ENCODE assay signal across 19 mouse cellular contexts in the genomic region with DNA sequence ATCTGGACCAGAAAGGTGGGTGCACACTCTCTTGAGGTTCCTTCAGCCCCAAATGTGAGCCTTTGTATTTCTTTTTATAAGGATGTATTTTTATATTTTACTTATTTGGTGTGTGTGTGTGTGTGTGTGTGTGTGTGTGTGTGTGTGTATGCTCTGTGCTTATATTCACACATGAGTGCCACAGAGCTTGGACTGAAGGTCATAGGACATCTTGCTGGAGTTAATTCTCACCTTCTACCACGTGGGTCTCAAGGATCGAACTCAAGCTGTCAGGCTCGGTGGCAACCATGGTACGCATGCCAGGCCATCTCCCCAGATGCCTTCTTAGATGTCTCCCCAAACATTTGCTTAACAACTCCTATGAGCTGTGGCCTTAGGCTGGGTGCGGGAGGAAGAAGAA. TPM values are rescaled to one million over a fixed set of nuclear protein-coding genes. Genes with fewer than 3 reads are reported as not detected.
DNase-seq lines count a peak whose midpoint lies in the region; ATAC-seq and TF ChIP-seq lines count a peak whose summit lies in the region.
"Had no signal": no experiment of that assay in that cellular context is flagged by ENCODE, and none has a peak within 500 bp of the region (broad histone marks: within the 10 kb centered on the region; RNA-seq: fewer than 3 reads in every experiment).

No protein-coding gene starts in this region.

- peak; percentile 64 for DNase-seq in kidney, adult 2 months
- DNase-seq in kidney, adult 11 months = no peak
- DNase-seq in kidney, adult 9 months = peak; percentile 71
- DNase-seq in kidney, adult 18-20 months = no peak
- DNase-seq in kidney, postnatal 36 days = peak; percentile 1 to 60
- no peak for DNase-seq in heart, postnatal 14 days
- DNase-seq: adrenal gland, adult 8-10 months; adrenal gland, postnatal 25 days; adrenal gland, postnatal 36 days; B cell, adult 2 months; cerebellum, adult 11 months; cerebellum, adult 11-12 months; cerebellum, adult 18-20 months had no signal

- no peak overlapping the region for H3K4me2 ChIP-seq in kidney, embryonic 15.5 days

- no peak for ATAC-seq in kidney, embryonic 15.5 days (replicated peaks; ENCODE audit: low FRiP score)
- ATAC-seq: activated CD4-positive, CD25-positive, alpha-beta regulatory T cell, adult 4 months; CD4-positive, CD25-positive, alpha-beta regulatory T cell, adult 4 months; Patski had no signal

- 72% methylated on average over 5 of the region's 5 CpGs for WGBS in kidney, adult 2 months
- 87% methylated on average over 5 of the region's 5 CpGs for WGBS in kidney, embryonic 15.5 days

- H3K4me1 ChIP-seq in kidney, adult 2 months (ENCODE audit: control insufficient read depth, insufficient read depth, low read length) = no peaks in the 10 kb centered on the region
- no peaks in the 10 kb centered on the region for H3K4me1 ChIP-seq in kidney, embryonic 15.5 days
- peaks cover 25% of the 10 kb centered on the region for H3K4me1 ChIP-seq in brown adipose tissue, adult 24 weeks (ENCODE audit: control insufficient read depth, insufficient read depth, insufficient read length, low read length)

- no peak overlapping the region for H3K4me3 ChIP-seq in kidney, adult 2 months (ENCODE audit: insufficient read depth, low read depth, low read length)
- no peak overlapping the region for H3K4me3 ChIP-seq in kidney, embryonic 15.5 days (replicated peaks)
- H3K4me3 ChIP-seq in brown adipose tissue, adult 24 weeks (ENCODE audit: insufficient read depth, low read depth, low read length) = no peak overlapping the region

- intact Hi-C loops in heart, postnatal 14 days (cut with DNase I) = no loop called here

- no peak overlapping the region for H3K27ac ChIP-seq in kidney, adult 2 months (ENCODE audit: insufficient read depth, low read depth, low read length)
- no peak overlapping the region for H3K27ac ChIP-seq in kidney, embryonic 15.5 days
- H3K27ac ChIP-seq in brown adipose tissue, adult 24 weeks (replicated peaks; ENCODE audit: low read depth, low read length) = peak overlapping the region; percentile 47

- no peaks in the 10 kb centered on the region for H3K27me3 ChIP-seq in kidney, adult 2 months (replicated peaks; ENCODE audit: control insufficient read depth, insufficient read depth, low read length)
- H3K27me3 ChIP-seq in kidney, embryonic 15.5 days = no peaks in the 10 kb centered on the region
- H3K27me3 ChIP-seq: Patski had no signal

- no peaks in the 10 kb centered on the region for H3K9me3 ChIP-seq in kidney, embryonic 15.5 days (replicated peaks)
- H3K9me3 ChIP-seq: G1E had no signal

- no peak for TF ChIP-seq POLR2A in kidney, adult 2 months (IDR thresholded peaks at IDR 0.05; ENCODE audit: low read depth, low read length)

- H3K36me3 ChIP-seq in kidney, adult 2 months (ENCODE audit: control insufficient read depth, insufficient read depth, low read length) = no peaks in the 10 kb centered on the region
- H3K36me3 ChIP-seq in kidney, embryonic 15.5 days = no peaks in the 10 kb centered on the region
- H3K36me3 ChIP-seq: G1E had no signal

- H3K9ac ChIP-seq in kidney, embryonic 15.5 days = no peak overlapping the region

- TF ChIP-seq CTCF in kidney, adult 2 months (conservative IDR thresholded peaks at IDR 0.05; ENCODE audit: insufficient read depth, insufficient read length, low read depth, low read length) = no peak

RNA-seq across cellular contexts. Expression of gene Stx18, which starts 33.8 kb away (rescaled TPM):
- polyA plus RNA-seq in kidney, adult 2 months (2012; rRNA removed) = 25.7 and 32.2 TPM in 2 replicates
- 43.6 and 44.7 TPM in 2 replicates for polyA plus RNA-seq in kidney, embryonic 15.5 days (2015; fragmentation: Nextera tagmentation; extraction: Ambion mirVana)
- 52.3 and 61.2 TPM in 2 replicates for polyA plus RNA-seq in brown adipose tissue, adult 24 weeks (2012; ENCODE audit: insufficient read depth, insufficient read length, missing spikeins)
- total RNA-seq in heart, postnatal 14 days (2021) = 10 to 100 TPM; 17.0 to 17.7 TPM

Comparison
In these comparisons a context has a peak if more than half of its experiments do, and no peak if none do; other contexts are left out.
1. DNase-seq: peak in kidney, adult 2 months (single experiment), kidney, adult 9 months (single experiment) and kidney, postnatal 36 days (2 of 2); none in kidney, adult 11 months (single experiment), kidney, adult 18-20 months (single experiment) and heart, postnatal 14 days (0 of 2).